22 mouse cellular contexts compared by ENCODE assay signal in genomic region chr12:84478937-84479336, GRCm38 (mm10). TPM values are rescaled to one million over a fixed set of nuclear protein-coding genes. Genes with fewer than 3 reads are reported as not detected.
A peak's percentile ranks its signal among the peaks of the same experiment; 100 is the strongest.
DNase-seq lines count a peak whose midpoint lies in the region; ATAC-seq and TF ChIP-seq lines count a peak whose summit lies in the region.
"Had no signal": no experiment of that assay in that cellular context is flagged by ENCODE, and none has a peak within 500 bp of the region (broad histone marks: within the 10 kb centered on the region; RNA-seq: fewer than 3 reads in every experiment).

No protein-coding gene starts in this region.

- H3K4me3 ChIP-seq in kidney, postnatal 0 days (replicated peaks; ENCODE audit: low read depth, low read length) = no peak overlapping the region
- no peak overlapping the region for H3K4me3 ChIP-seq in kidney, embryonic 16.5 days (ENCODE audit: low read length)
- H3K4me3 ChIP-seq in myocyte = no peak overlapping the region
- H3K4me3 ChIP-seq in midbrain, embryonic 14.5 days (replicated peaks; ENCODE audit: low read depth, low read length) = no peak overlapping the region
- H3K4me3 ChIP-seq: embryonic facial prominence, embryonic 12.5 days; embryonic facial prominence, embryonic 15.5 days; gastrocnemius, adult 2 months; hindbrain, embryonic 12.5 days had no signal

- no peak overlapping the region for H3K4me2 ChIP-seq in kidney, postnatal 0 days (ENCODE audit: low read length)
- H3K4me2 ChIP-seq in kidney, embryonic 16.5 days (replicated peaks; ENCODE audit: low read depth, low read length) = no peak overlapping the region
- H3K4me2 ChIP-seq in myocyte (ENCODE audit: low read depth) = no peak overlapping the region
- H3K4me2 ChIP-seq in midbrain, embryonic 14.5 days (ENCODE audit: low read length) = no peak overlapping the region
- H3K4me2 ChIP-seq: embryonic facial prominence, embryonic 12.5 days; embryonic facial prominence, embryonic 15.5 days; heart, embryonic 11.5 days; hindbrain, embryonic 12.5 days had no signal

- H3K4me1 ChIP-seq in kidney, postnatal 0 days (replicated peaks; ENCODE audit: insufficient read depth, low read length) = no peaks in the 10 kb centered on the region
- H3K4me1 ChIP-seq in kidney, embryonic 16.5 days (ENCODE audit: insufficient read depth, low read length) = peaks cover 4% of the 10 kb centered on the region
- no peaks in the 10 kb centered on the region for H3K4me1 ChIP-seq in midbrain, embryonic 14.5 days (ENCODE audit: control insufficient read depth, insufficient read depth, low read length)
- H3K4me1 ChIP-seq: embryonic facial prominence, embryonic 12.5 days; embryonic facial prominence, embryonic 15.5 days; hindbrain, embryonic 12.5 days had no signal

- no peaks in the 10 kb centered on the region for H3K27me3 ChIP-seq in kidney, postnatal 0 days (ENCODE audit: insufficient read depth, low read length)
- no peaks in the 10 kb centered on the region for H3K27me3 ChIP-seq in kidney, embryonic 16.5 days (ENCODE audit: insufficient read depth, low read length)
- no peaks in the 10 kb centered on the region for H3K27me3 ChIP-seq in myocyte (ENCODE audit: control insufficient read depth, insufficient read depth, insufficient read length)
- H3K27me3 ChIP-seq in midbrain, embryonic 14.5 days (ENCODE audit: control insufficient read depth, insufficient read depth, low read length) = no peaks in the 10 kb centered on the region
- H3K27me3 ChIP-seq: embryonic facial prominence, embryonic 12.5 days; embryonic facial prominence, embryonic 15.5 days had no signal

- no peak overlapping the region for H3K9ac ChIP-seq in kidney, postnatal 0 days (ENCODE audit: low read depth, low read length)
- H3K9ac ChIP-seq in kidney, embryonic 16.5 days (replicated peaks; ENCODE audit: low read length) = no peak overlapping the region
- no peak overlapping the region for H3K9ac ChIP-seq in midbrain, embryonic 14.5 days (replicated peaks; ENCODE audit: low read length)
- H3K9ac ChIP-seq: embryonic facial prominence, embryonic 12.5 days; embryonic facial prominence, embryonic 15.5 days; forebrain, postnatal 0 days; hindbrain, embryonic 12.5 days had no signal

- H3K9me3 ChIP-seq in kidney, postnatal 0 days (replicated peaks; ENCODE audit: low read length) = no peaks in the 10 kb centered on the region
- no peaks in the 10 kb centered on the region for H3K9me3 ChIP-seq in kidney, embryonic 16.5 days (ENCODE audit: low read length)
- H3K9me3 ChIP-seq in midbrain, embryonic 14.5 days (ENCODE audit: control insufficient read depth, low read length) = no peaks in the 10 kb centered on the region
- H3K9me3 ChIP-seq: embryonic facial prominence, embryonic 12.5 days; embryonic facial prominence, embryonic 15.5 days; hindbrain, embryonic 12.5 days had no signal

- no peak for TF ChIP-seq CTCF in kidney, postnatal 0 days (IDR thresholded peaks at IDR 0.05; ENCODE audit: low read depth)

- peak; percentile 23 for DNase-seq in kidney, postnatal 0 days (ENCODE audit: low spot score)
- DNase-seq in kidney, adult 18-20 months = no peak
- DNase-seq in kidney, postnatal 4 days = peak; percentile 10 to 24
- DNase-seq in midbrain, embryonic 14.5 days = no peak
- DNase-seq: adrenal gland, adult 2 months; adrenal gland, postnatal 14 days; cerebellum, adult 11 months; cerebellum, adult 2 months; cerebellum, adult 9-11 months; cerebellum, postnatal 25 days; forebrain, postnatal 0 days; gastrocnemius, adult 2 months; gastrocnemius, postnatal 14 days; heart, adult 11 months had no signal

- WGBS in kidney, postnatal 0 days = 80% methylated on average over 7 of the region's 7 CpGs
- WGBS in kidney, embryonic 16.5 days = 74% methylated on average over 7 of the region's 7 CpGs
- 97% methylated on average over 7 of the region's 7 CpGs for WGBS in midbrain, embryonic 14.5 days

- H3K36me3 ChIP-seq in kidney, postnatal 0 days (ENCODE audit: insufficient read depth, low read length) = no peaks in the 10 kb centered on the region
- 0 out of 2 replicates have a peak, but pooled peaks cover 6% of the 10 kb centered on the region for H3K36me3 ChIP-seq in kidney, embryonic 16.5 days (ENCODE audit: insufficient read depth, low read length)
- H3K36me3 ChIP-seq in myocyte (ENCODE audit: control insufficient read depth, insufficient read depth) = peaks cover 7% of the 10 kb centered on the region
- 0 out of 2 replicates have a peak, but pooled peaks cover 3% of the 10 kb centered on the region for H3K36me3 ChIP-seq in midbrain, embryonic 14.5 days (ENCODE audit: control insufficient read depth, insufficient read depth, low read length)
- H3K36me3 ChIP-seq: hindbrain, embryonic 12.5 days had no signal

- no peaks in the 10 kb centered on the region for H3K79me2 ChIP-seq in myocyte (ENCODE audit: control insufficient read depth, insufficient read depth)

- no peak overlapping the region for H3ac ChIP-seq in myocyte (ENCODE audit: control insufficient read depth, insufficient read length)

- no peak for TF ChIP-seq POLR2A in myocyte (IDR thresholded peaks at IDR 0.05; ENCODE audit: insufficient read length, low read depth)

- H3K27ac ChIP-seq in kidney, postnatal 0 days = no peak overlapping the region
- H3K27ac ChIP-seq in kidney, embryonic 16.5 days (ENCODE audit: low read length) = no peak overlapping the region
- H3K27ac ChIP-seq in midbrain, embryonic 14.5 days (replicated peaks; ENCODE audit: low read depth, low read length) = no peak overlapping the region
- H3K27ac ChIP-seq: embryonic facial prominence, embryonic 12.5 days; embryonic facial prominence, embryonic 15.5 days; gastrocnemius, adult 2 months; hindbrain, embryonic 12.5 days had no signal

- no peak for ATAC-seq in kidney, postnatal 0 days (replicated peaks; ENCODE audit: low FRiP score, low read depth)
- ATAC-seq in kidney, embryonic 16.5 days (ENCODE audit: low FRiP score, low TSS enrichment) = no peak
- ATAC-seq in midbrain, embryonic 14.5 days (ENCODE audit: low FRiP score, low TSS enrichment) = no peak
- ATAC-seq: CD4-positive, CD25-positive, alpha-beta regulatory T cell, adult 4 months; forebrain, embryonic 14.5 days; forebrain, postnatal 0 days had no signal

TF ChIP-seq in myocyte, 11 proteins besides CTCF, POLR2A, EP300 and RAD21:
- TF ChIP-seq POLR2AphosphoS2 (IDR thresholded peaks at IDR 0.05; ENCODE audit: insufficient read length, low read depth) (no peak), CEBPB (IDR thresholded peaks at IDR 0.05; ENCODE audit: insufficient read depth, poor library complexity, severe bottlenecking) (no peak), TCF3 (IDR thresholded peaks at IDR 0.05; ENCODE audit: insufficient read length, low read depth) (no peak), TCF12 (IDR thresholded peaks at IDR 0.05; ENCODE audit: insufficient read depth, poor library complexity, severe bottlenecking) (no peak), MYOG (IDR thresholded peaks at IDR 0.05; ENCODE audit: control insufficient read depth in 1 of 3, insufficient read depth in 1 of 3, insufficient read length in 2 of 3, low read depth in 2 of 3) (peak in 2 of 3 experiments; percentile 42 to 70), E2F4 (IDR thresholded peaks at IDR 0.05; ENCODE audit: insufficient read depth) (no peak), MYOD1 (IDR thresholded peaks at IDR 0.05; ENCODE audit: control insufficient read depth in 1 of 3, insufficient read length in 2 of 3, low read depth in 2 of 3) (peak in 2 of 3 experiments; percentile 66 to 71), REST (IDR thresholded peaks at IDR 0.05; ENCODE audit: insufficient read depth, insufficient read length) (no peak)
TF ChIP-seq in myocyte: peak in this region for 2.

RNA-seq across cellular contexts. Expression of gene Lin52, which starts 27.7 kb away (rescaled TPM):
- polyA plus RNA-seq in kidney, postnatal 0 days (2015; fragmentation: Nextera tagmentation; extraction: Ambion mirVana) = 18.7 and 19.5 TPM in 2 replicates
- polyA plus RNA-seq in kidney, embryonic 16.5 days (2015; fragmentation: Nextera tagmentation; extraction: Ambion mirVana) = 21.7 and 23.7 TPM in 2 replicates
- 3.6 TPM for polyA plus RNA-seq in myocyte (2012; fragmentation: generic; extraction: Trizol)
- polyA plus RNA-seq in midbrain, embryonic 14.5 days (2014; fragmentation: Nextera tagmentation; extraction: Ambion mirVana) = 37.1 and 41.5 TPM in 2 replicates

RNA-seq across cellular contexts. Expression of gene Aldh6a1, which starts 28.1 kb away (rescaled TPM):
- polyA plus RNA-seq in kidney, postnatal 0 days (2015; fragmentation: Nextera tagmentation; extraction: Ambion mirVana) = 122 and 128 TPM in 2 replicates
- polyA plus RNA-seq in kidney, embryonic 16.5 days (2015; fragmentation: Nextera tagmentation; extraction: Ambion mirVana) = 89.2 and 93.4 TPM in 2 replicates
- 2.6 TPM for polyA plus RNA-seq in myocyte (2012; fragmentation: generic; extraction: Trizol)
- 29.6 and 39.4 TPM in 2 replicates for polyA plus RNA-seq in midbrain, embryonic 14.5 days (2014; fragmentation: Nextera tagmentation; extraction: Ambion mirVana)

Comparison
In these comparisons a context has a peak if more than half of its experiments do, and no peak if none do; other contexts are left out.
1. DNase-seq: peak in kidney, postnatal 0 days (single experiment) and kidney, postnatal 4 days (2 of 2); none in kidney, adult 18-20 months (single experiment) and midbrain, embryonic 14.5 days (single experiment).